Mouse (Mus musculus): ENCODE data around the gene Usp15. TPM values are rescaled to one million over a fixed set of nuclear protein-coding genes. Genes with fewer than 3 reads are reported as not detected.

Gene Usp15
- polyA plus RNA-seq, 1 experiment from 2014 or later: 92.3 TPM

- DNase-seq (no peak), ATAC-seq (ENCODE audit: low FRiP score, low TSS enrichment) (no peak)
- Histone ChIP-seq H3K4me1 (ENCODE audit: control insufficient read depth, insufficient read depth, low read length) (no peaks in the 10 kb centered on the region), H3K9me3 (ENCODE audit: control insufficient read depth, low read length) (no peaks in the 10 kb centered on the region), H3K4me2 (ENCODE audit: low read length) (no peak overlapping the region), H3K4me3 (replicated peaks; ENCODE audit: low read depth, low read length) (no peak overlapping the region), H3K9ac (replicated peaks; ENCODE audit: low read length) (no peak overlapping the region), H3K27ac (replicated peaks; ENCODE audit: low read depth, low read length) (no peak overlapping the region), H3K27me3 (ENCODE audit: control insufficient read depth, insufficient read depth, low read length) (no peaks in the 10 kb centered on the region), H3K36me3 (ENCODE audit: control insufficient read depth, insufficient read depth, low read length) (peaks cover 21% of the 10 kb centered on the region)
- 95% methylated on average over 5 of the region's 5 CpGs for WGBS
Observed at GRCm38 (mm10) chr10:123142395-123143050, 54.3 kb downstream of the Usp15 start.

- H3K27ac ChIP-seq (replicated peaks; ENCODE audit: low read depth, low read length): no peak overlapping the region
Observed at GRCm38 (mm10) chr10:123135818-123136217, 61.0 kb downstream of the Usp15 start.

GRCm38 (mm10) chr10:123131487-123131886 lies 65.3 kb downstream of the Usp15 start:
- WGBS: 95% methylated on average over 10 of the region's 10 CpGs
- H3K27me3 ChIP-seq (ENCODE audit: control insufficient read depth, insufficient read depth, low read length): no peaks in the 10 kb centered on the region
- no peak for ATAC-seq (ENCODE audit: low FRiP score, low TSS enrichment)
- no peak overlapping the region for H3K27ac ChIP-seq (replicated peaks; ENCODE audit: low read depth, low read length)
- H3K9ac ChIP-seq (replicated peaks; ENCODE audit: low read length): no peak overlapping the region
- no peak overlapping the region for H3K4me3 ChIP-seq (replicated peaks; ENCODE audit: low read depth, low read length)
- H3K9me3 ChIP-seq (ENCODE audit: control insufficient read depth, low read length): no peaks in the 10 kb centered on the region
- no peak for DNase-seq
- 0 out of 2 replicates have a peak, but pooled peaks cover 4% of the 10 kb centered on the region for H3K4me1 ChIP-seq (ENCODE audit: control insufficient read depth, insufficient read depth, low read length)
- H3K36me3 ChIP-seq (ENCODE audit: control insufficient read depth, insufficient read depth, low read length): peaks cover 56% of the 10 kb centered on the region
- no peak overlapping the region for H3K4me2 ChIP-seq (ENCODE audit: low read length)

More at GRCm38 (mm10) chr10:123135818-123136217, 61.0 kb downstream of the Usp15 start:
- Histone ChIP-seq H3K9ac (replicated peaks; ENCODE audit: low read length) (no peak overlapping the region), H3K27me3 (ENCODE audit: control insufficient read depth, insufficient read depth, low read length) (no peaks in the 10 kb centered on the region), H3K36me3 (ENCODE audit: control insufficient read depth, insufficient read depth, low read length) (peaks cover 23% of the 10 kb centered on the region), H3K9me3 (ENCODE audit: control insufficient read depth, low read length) (no peaks in the 10 kb centered on the region), H3K4me1 (ENCODE audit: control insufficient read depth, insufficient read depth, low read length) (0 out of 2 replicates have a peak, but pooled peaks cover 4% of the 10 kb centered on the region), H3K4me3 (replicated peaks; ENCODE audit: low read depth, low read length) (no peak overlapping the region), H3K4me2 (ENCODE audit: low read length) (no peak overlapping the region)
- 33% methylated on average over 10 of the region's 10 CpGs for WGBS
- DNase-seq (peak; percentile 47), ATAC-seq (ENCODE audit: low FRiP score, low TSS enrichment) (no peak; the same call in 1 of the 2 replicates)

GRCm38 (mm10) chr10:123120666-123121392 lies 76.0 kb downstream of the Usp15 start:
- Histone ChIP-seq H3K27ac (replicated peaks; ENCODE audit: low read depth, low read length) (no peak overlapping the region), H3K4me2 (ENCODE audit: low read length) (no peak overlapping the region), H3K4me1 (ENCODE audit: control insufficient read depth, insufficient read depth, low read length) (no peaks in the 10 kb centered on the region), H3K4me3 (replicated peaks; ENCODE audit: low read depth, low read length) (no peak overlapping the region), H3K9me3 (ENCODE audit: control insufficient read depth, low read length) (no peaks in the 10 kb centered on the region), H3K36me3 (ENCODE audit: control insufficient read depth, insufficient read depth, low read length) (peaks cover 85% of the 10 kb centered on the region), H3K9ac (replicated peaks; ENCODE audit: low read length) (no peak overlapping the region), H3K27me3 (ENCODE audit: control insufficient read depth, insufficient read depth, low read length) (no peaks in the 10 kb centered on the region)
- ATAC-seq (ENCODE audit: low FRiP score, low TSS enrichment) (no peak), DNase-seq (no peak)
- whole genome bisulfite sequencing: 97% methylated on average over 14 of the region's 14 CpGs

GRCm38 (mm10) chr10:123116861-123117260 lies 79.9 kb downstream of the Usp15 start:
- Histone ChIP-seq H3K9me3 (ENCODE audit: control insufficient read depth, low read length) (no peaks in the 10 kb centered on the region), H3K4me1 (ENCODE audit: control insufficient read depth, insufficient read depth, low read length) (no peaks in the 10 kb centered on the region), H3K27ac (replicated peaks; ENCODE audit: low read depth, low read length) (no peak overlapping the region), H3K36me3 (ENCODE audit: control insufficient read depth, insufficient read depth, low read length) (peaks cover 83% of the 10 kb centered on the region), H3K4me3 (replicated peaks; ENCODE audit: low read depth, low read length) (no peak overlapping the region), H3K9ac (replicated peaks; ENCODE audit: low read length) (no peak overlapping the region), H3K4me2 (ENCODE audit: low read length) (no peak overlapping the region), H3K27me3 (ENCODE audit: control insufficient read depth, insufficient read depth, low read length) (no peaks in the 10 kb centered on the region)
- 91% methylated on average over 14 of the region's 14 CpGs for WGBS
- DNase-seq: no peak
- ATAC-seq (ENCODE audit: low FRiP score, low TSS enrichment): no peak

- Histone ChIP-seq H3K4me1 (ENCODE audit: control insufficient read depth, insufficient read depth, low read length) (no peaks in the 10 kb centered on the region), H3K36me3 (ENCODE audit: control insufficient read depth, insufficient read depth, low read length) (peaks cover 69% of the 10 kb centered on the region), H3K4me2 (ENCODE audit: low read length) (no peak overlapping the region), H3K4me3 (replicated peaks; ENCODE audit: low read depth, low read length) (no peak overlapping the region), H3K27me3 (ENCODE audit: control insufficient read depth, insufficient read depth, low read length) (no peaks in the 10 kb centered on the region), H3K9me3 (ENCODE audit: control insufficient read depth, low read length) (no peaks in the 10 kb centered on the region), H3K27ac (replicated peaks; ENCODE audit: low read depth, low read length) (no peak overlapping the region), H3K9ac (replicated peaks; ENCODE audit: low read length) (no peak overlapping the region)
- WGBS: 97% methylated on average over 8 of the region's 8 CpGs
- ATAC-seq (ENCODE audit: low FRiP score, low TSS enrichment): no peak
- no peak for DNase-seq
Observed at GRCm38 (mm10) chr10:123113466-123113865, 83.3 kb downstream of the Usp15 start.

GRCm38 (mm10) chr10:123112787-123113168 lies 84.0 kb downstream of the Usp15 start:
- H3K27me3 ChIP-seq (ENCODE audit: control insufficient read depth, insufficient read depth, low read length): no peaks in the 10 kb centered on the region
- H3K9ac ChIP-seq (replicated peaks; ENCODE audit: low read length): no peak overlapping the region
- WGBS: 92% methylated on average over 9 of the region's 9 CpGs
- no peak overlapping the region for H3K4me3 ChIP-seq (replicated peaks; ENCODE audit: low read depth, low read length)
- H3K9me3 ChIP-seq (ENCODE audit: control insufficient read depth, low read length): no peaks in the 10 kb centered on the region
- DNase-seq (no peak), ATAC-seq (ENCODE audit: low FRiP score, low TSS enrichment) (no peak)
- no peak overlapping the region for H3K4me2 ChIP-seq (ENCODE audit: low read length)
- no peak overlapping the region for H3K27ac ChIP-seq (replicated peaks; ENCODE audit: low read depth, low read length)
- no peaks in the 10 kb centered on the region for H3K4me1 ChIP-seq (ENCODE audit: control insufficient read depth, insufficient read depth, low read length)
- H3K36me3 ChIP-seq (ENCODE audit: control insufficient read depth, insufficient read depth, low read length): peaks cover 63% of the 10 kb centered on the region

GRCm38 (mm10) chr10:123112056-123112786 lies 84.6 kb downstream of the Usp15 start:
- no peak for DNase-seq
- no peak for ATAC-seq (ENCODE audit: low FRiP score, low TSS enrichment)
- no peak overlapping the region for H3K27ac ChIP-seq (replicated peaks; ENCODE audit: low read depth, low read length)
- H3K27me3 ChIP-seq (ENCODE audit: control insufficient read depth, insufficient read depth, low read length): no peaks in the 10 kb centered on the region
- H3K9ac ChIP-seq (replicated peaks; ENCODE audit: low read length): no peak overlapping the region
- H3K4me1 ChIP-seq (ENCODE audit: control insufficient read depth, insufficient read depth, low read length): no peaks in the 10 kb centered on the region
- 93% methylated on average over 11 of the region's 11 CpGs for WGBS
- H3K4me2 ChIP-seq (ENCODE audit: low read length): no peak overlapping the region
- H3K36me3 ChIP-seq (ENCODE audit: control insufficient read depth, insufficient read depth, low read length): peaks cover 58% of the 10 kb centered on the region
- no peaks in the 10 kb centered on the region for H3K9me3 ChIP-seq (ENCODE audit: control insufficient read depth, low read length)
- H3K4me3 ChIP-seq (replicated peaks; ENCODE audit: low read depth, low read length): no peak overlapping the region

Measured in midbrain, embryonic 14.5 days (tissue).